Mouse (Mus musculus): Measurements from ENCODE around the gene Gm10643.

Gm10643 gene

GRCm38 (mm10) chr8:84038015-84038414 lies 26.9 kb downstream of the Gm10643 start:
- DNase-seq = no peak

GRCm38 (mm10) chr8:84032777-84033176 lies 32.2 kb downstream of the Gm10643 start:
- DNase-seq = no peak

GRCm38 (mm10) chr8:84029272-84029671 lies 35.7 kb downstream of the Gm10643 start:
- DNase-seq = no peak

GRCm38 (mm10) chr8:84027449-84027848 lies 37.5 kb downstream of the Gm10643 start:
- no peak for DNase-seq

GRCm38 (mm10) chr8:84025863-84026262 lies 39.1 kb downstream of the Gm10643 start:
- DNase-seq = no peak

GRCm38 (mm10) chr8:84024171-84024570 lies 40.8 kb downstream of the Gm10643 start:
- no peak for DNase-seq

- DNase-seq = no peak
Measured at GRCm38 (mm10) chr8:84023631-84024030, 41.3 kb downstream of the Gm10643 start.

- peak; percentile 86 to 90 for DNase-seq
Measured at GRCm38 (mm10) chr8:84023085-84023484, 41.9 kb downstream of the Gm10643 start.

- DNase-seq = no peak
Measured at GRCm38 (mm10) chr8:84021569-84021968, 43.4 kb downstream of the Gm10643 start.

- no peak for DNase-seq
Measured at GRCm38 (mm10) chr8:84021096-84021495, 43.8 kb downstream of the Gm10643 start, which contains the start of gene Palm3. Palm3 (plus strand) TSS chr8:84021471.

GRCm38 (mm10) chr8:84019738-84020137 lies 45.2 kb downstream of the Gm10643 start:
- no peak for DNase-seq

GRCm38 (mm10) chr8:84015833-84016232 lies 49.1 kb downstream of the Gm10643 start:
- no peak for DNase-seq
